Mouse (Mus musculus): ENCODE measurements around the gene Rec114. TPM values are rescaled to one million over a fixed set of nuclear protein-coding genes. Genes with fewer than 3 reads are reported as not detected.
A peak's percentile ranks its signal among the peaks of the same experiment; 100 is the strongest.

The Rec114 gene
- 0.59 and 0.60 TPM in 2 replicates for polyA plus RNA-seq (2012; rRNA removed)

- no peak for DNase-seq (ENCODE audit: low read depth)
- TF ChIP-seq POLR2A (IDR thresholded peaks at IDR 0.05; ENCODE audit: borderline replicate concordance, extremely low read depth, insufficient read depth, insufficient read length, poor library complexity, severe bottlenecking) (no peak), CTCF (IDR thresholded peaks at IDR 0.05; ENCODE audit: borderline replicate concordance, extremely low read depth, insufficient read depth, insufficient read length) (no peak)
Measured at GRCm38 (mm10) chr9:58743702-58744248, at the start of gene Rec114. Gene Rec114 (minus strand): TSS chr9:58743964.

GRCm38 (mm10) chr9:58789476-58789875 lies 45.7 kb upstream of the Rec114 start:
- no peak for DNase-seq (ENCODE audit: low read depth)
- TF ChIP-seq CTCF (IDR thresholded peaks at IDR 0.05; ENCODE audit: borderline replicate concordance, extremely low read depth, insufficient read depth, insufficient read length) (no peak), POLR2A (IDR thresholded peaks at IDR 0.05; ENCODE audit: borderline replicate concordance, extremely low read depth, insufficient read depth, insufficient read length, poor library complexity, severe bottlenecking) (no peak)

- no peak for DNase-seq (ENCODE audit: low read depth)
- TF ChIP-seq POLR2A (IDR thresholded peaks at IDR 0.05; ENCODE audit: borderline replicate concordance, extremely low read depth, insufficient read depth, insufficient read length, poor library complexity, severe bottlenecking) (no peak), CTCF (IDR thresholded peaks at IDR 0.05; ENCODE audit: borderline replicate concordance, extremely low read depth, insufficient read depth, insufficient read length) (peak; percentile 37; the same call in 1 of the 2 replicates)
Measured at GRCm38 (mm10) chr9:58775363-58775762, 31.6 kb upstream of the Rec114 start.

GRCm38 (mm10) chr9:58774761-58775160 lies 31.0 kb upstream of the Rec114 start:
- TF ChIP-seq POLR2A (IDR thresholded peaks at IDR 0.05; ENCODE audit: borderline replicate concordance, extremely low read depth, insufficient read depth, insufficient read length, poor library complexity, severe bottlenecking) (no peak), CTCF (IDR thresholded peaks at IDR 0.05; ENCODE audit: borderline replicate concordance, extremely low read depth, insufficient read depth, insufficient read length) (no peak)
- no peak for DNase-seq (ENCODE audit: low read depth)

- TF ChIP-seq POLR2A (IDR thresholded peaks at IDR 0.05; ENCODE audit: borderline replicate concordance, extremely low read depth, insufficient read depth, insufficient read length, poor library complexity, severe bottlenecking) (no peak), CTCF (IDR thresholded peaks at IDR 0.05; ENCODE audit: borderline replicate concordance, extremely low read depth, insufficient read depth, insufficient read length) (no peak)
- DNase-seq (ENCODE audit: low read depth): no peak
Measured at GRCm38 (mm10) chr9:58769943-58770342, 26.2 kb upstream of the Rec114 start.

- no peak for TF ChIP-seq CTCF (IDR thresholded peaks at IDR 0.05; ENCODE audit: borderline replicate concordance, extremely low read depth, insufficient read depth, insufficient read length)
- no peak for TF ChIP-seq POLR2A (IDR thresholded peaks at IDR 0.05; ENCODE audit: borderline replicate concordance, extremely low read depth, insufficient read depth, insufficient read length, poor library complexity, severe bottlenecking)
- peak; percentile 24 for DNase-seq (ENCODE audit: low read depth)
Measured at GRCm38 (mm10) chr9:58766959-58767955, 23.5 kb upstream of the Rec114 start.

GRCm38 (mm10) chr9:58764354-58764753 lies 20.6 kb upstream of the Rec114 start:
- DNase-seq (ENCODE audit: low read depth): no peak
- TF ChIP-seq CTCF (IDR thresholded peaks at IDR 0.05; ENCODE audit: borderline replicate concordance, extremely low read depth, insufficient read depth, insufficient read length) (no peak), POLR2A (IDR thresholded peaks at IDR 0.05; ENCODE audit: borderline replicate concordance, extremely low read depth, insufficient read depth, insufficient read length, poor library complexity, severe bottlenecking) (no peak)

GRCm38 (mm10) chr9:58763114-58763513 lies 19.4 kb upstream of the Rec114 start:
- TF ChIP-seq CTCF (IDR thresholded peaks at IDR 0.05; ENCODE audit: borderline replicate concordance, extremely low read depth, insufficient read depth, insufficient read length) (no peak), POLR2A (IDR thresholded peaks at IDR 0.05; ENCODE audit: borderline replicate concordance, extremely low read depth, insufficient read depth, insufficient read length, poor library complexity, severe bottlenecking) (no peak)
- no peak for DNase-seq (ENCODE audit: low read depth)

GRCm38 (mm10) chr9:58762086-58762485 lies 18.3 kb upstream of the Rec114 start:
- DNase-seq (ENCODE audit: low read depth): no peak
- no peak for TF ChIP-seq CTCF (IDR thresholded peaks at IDR 0.05; ENCODE audit: borderline replicate concordance, extremely low read depth, insufficient read depth, insufficient read length)
- no peak for TF ChIP-seq POLR2A (IDR thresholded peaks at IDR 0.05; ENCODE audit: borderline replicate concordance, extremely low read depth, insufficient read depth, insufficient read length, poor library complexity, severe bottlenecking)

- TF ChIP-seq POLR2A (IDR thresholded peaks at IDR 0.05; ENCODE audit: borderline replicate concordance, extremely low read depth, insufficient read depth, insufficient read length, poor library complexity, severe bottlenecking) (no peak), CTCF (IDR thresholded peaks at IDR 0.05; ENCODE audit: borderline replicate concordance, extremely low read depth, insufficient read depth, insufficient read length) (no peak)
- no peak for DNase-seq (ENCODE audit: low read depth)
Measured at GRCm38 (mm10) chr9:58758754-58759153, 15.0 kb upstream of the Rec114 start.

- DNase-seq (ENCODE audit: low read depth): no peak
- TF ChIP-seq CTCF (IDR thresholded peaks at IDR 0.05; ENCODE audit: borderline replicate concordance, extremely low read depth, insufficient read depth, insufficient read length) (peak; percentile 11; the same call in 1 of the 2 replicates), POLR2A (IDR thresholded peaks at IDR 0.05; ENCODE audit: borderline replicate concordance, extremely low read depth, insufficient read depth, insufficient read length, poor library complexity, severe bottlenecking) (no peak)
Measured at GRCm38 (mm10) chr9:58756371-58757132, 12.8 kb upstream of the Rec114 start.
